Mouse (Mus musculus) monocyte, adult 5-6 weeks (primary cell): ENCODE measurements around the gene Fblim1. TPM values are rescaled to one million over a fixed set of nuclear protein-coding genes. Genes with fewer than 3 reads are reported as not detected.
"Not testable (repeated sequence)": the region's sequence is repeated elsewhere in the genome, so short reads cannot be mapped to it uniquely, and the experiment has no call there.

ENCODE experiments used
- ATAC-seq: fragments of 153-309, 156-312 bp; replicated peaks from 2 replicates; pipeline ENCODE4 v1.8.0; 2017; ENCODE audit warnings: mild to moderate bottlenecking; ENCODE audit not compliant: low TSS enrichment, insufficient number of reproducible peaks, severe bottlenecking, poor library complexity, low FRiP score
- total RNA-seq: library from RNA; stranded (forward); fragments of 200-1000, 200-491, 200-594 nt; gene quantifications from 3 replicates; pipeline ENCODE4 v1.2.3, GENCODE M21; 2017

Fblim1 gene
- total RNA-seq, 1 experiment from 2014 or later: not detected

- peak; percentile 71 for ATAC-seq
These were observed 30.9 kb downstream of the Fblim1 start for GRCm38 (mm10) chr4:141574789-141575702.

GRCm38 (mm10) chr4:141573359-141573966, 32.4 kb downstream of the Fblim1 start:
- ATAC-seq: peak; percentile 75

GRCm38 (mm10) chr4:141572668-141573358, 33.1 kb downstream of the Fblim1 start:
- ATAC-seq: no peak

GRCm38 (mm10) chr4:141571934-141572333, 34.0 kb downstream of the Fblim1 start:
- ATAC-seq: no peak

- ATAC-seq: no peak
These were observed 34.6 kb downstream of the Fblim1 start for GRCm38 (mm10) chr4:141571337-141571739.

- no peak for ATAC-seq
These were observed 35.1 kb downstream of the Fblim1 start for GRCm38 (mm10) chr4:141570821-141571220.

- ATAC-seq: no peak
These were observed 35.9 kb downstream of the Fblim1 start for GRCm38 (mm10) chr4:141570004-141570403.

GRCm38 (mm10) chr4:141568966-141569365, 36.9 kb downstream of the Fblim1 start:
- no peak for ATAC-seq

GRCm38 (mm10) chr4:141567174-141567573, 38.7 kb downstream of the Fblim1 start:
- not testable (repeated sequence) for ATAC-seq

- ATAC-seq: no peak
These were observed 39.7 kb downstream of the Fblim1 start for GRCm38 (mm10) chr4:141566187-141566586.

- no peak for ATAC-seq
These were observed 40.6 kb downstream of the Fblim1 start for GRCm38 (mm10) chr4:141565325-141565724.

- ATAC-seq: no peak
These were observed 41.2 kb downstream of the Fblim1 start for GRCm38 (mm10) chr4:141564660-141565059.

GRCm38 (mm10) chr4:141564209-141564608, 41.7 kb downstream of the Fblim1 start:
- no peak for ATAC-seq

GRCm38 (mm10) chr4:141562281-141562680, 43.6 kb downstream of the Fblim1 start:
- no peak for ATAC-seq

GRCm38 (mm10) chr4:141561331-141561919, 44.5 kb downstream of the Fblim1 start:
- not testable (repeated sequence) for ATAC-seq

- peak; percentile 79 for ATAC-seq
These were observed 46.0 kb downstream of the Fblim1 start for GRCm38 (mm10) chr4:141559898-141560263.

- peak; percentile 73 for ATAC-seq
These were observed 46.6 kb downstream of the Fblim1 start for GRCm38 (mm10) chr4:141559131-141559897.

- peak; percentile 64 for ATAC-seq
These were observed 47.2 kb downstream of the Fblim1 start for GRCm38 (mm10) chr4:141558658-141559057.
